Mouse (Mus musculus): Measurements from ENCODE around the gene Golph3.
"Not testable (repeated sequence)": the region's sequence is repeated elsewhere in the genome, so short reads cannot be mapped to it uniquely, and the experiment has no call there.

Gene Golph3

DNA sequence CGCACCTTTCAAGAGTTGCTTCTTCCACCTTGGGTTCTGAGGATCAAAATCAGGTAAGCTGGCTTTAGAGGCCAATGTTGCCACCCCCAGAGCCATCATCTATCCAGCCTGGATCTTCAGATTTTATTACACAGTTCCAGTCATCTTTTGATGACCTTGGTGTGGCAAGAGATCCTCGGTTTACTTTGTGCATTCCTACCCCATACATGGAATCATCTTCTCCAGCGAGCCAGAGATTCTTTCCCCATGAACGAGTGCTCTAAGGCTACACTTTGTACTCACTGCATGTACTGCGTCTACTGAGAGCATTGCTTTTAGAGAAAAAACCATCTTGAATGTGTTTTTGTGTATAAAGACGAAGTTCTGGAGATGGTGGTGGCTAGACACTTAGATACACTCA is 34.0 kb downstream of the Golph3 start:
- DNase-seq (ENCODE audit: extremely low read depth, insufficient read length, low spot score) = no peak

DNA sequence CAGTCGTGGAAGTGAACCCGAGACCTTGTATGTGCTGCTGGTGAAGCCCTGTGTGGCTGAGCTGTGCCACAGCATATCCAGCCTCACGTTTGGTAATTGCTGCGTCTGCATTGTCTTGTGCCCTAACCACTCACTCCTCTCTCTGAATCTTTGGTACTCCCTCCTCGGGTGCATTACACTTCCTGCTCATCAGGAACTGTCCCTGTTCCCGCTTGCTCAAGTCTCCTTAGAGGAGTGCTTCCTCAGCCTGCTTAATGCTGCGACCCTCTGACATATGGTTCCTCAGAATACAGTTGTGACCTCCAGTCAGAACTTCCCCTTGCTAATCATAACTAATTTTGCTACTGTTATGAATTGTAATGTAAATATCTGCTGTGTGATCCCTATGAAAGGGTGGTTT is 34.7 kb downstream of the Golph3 start:
- DNase-seq (ENCODE audit: extremely low read depth, insufficient read length, low spot score) = no peak

DNA sequence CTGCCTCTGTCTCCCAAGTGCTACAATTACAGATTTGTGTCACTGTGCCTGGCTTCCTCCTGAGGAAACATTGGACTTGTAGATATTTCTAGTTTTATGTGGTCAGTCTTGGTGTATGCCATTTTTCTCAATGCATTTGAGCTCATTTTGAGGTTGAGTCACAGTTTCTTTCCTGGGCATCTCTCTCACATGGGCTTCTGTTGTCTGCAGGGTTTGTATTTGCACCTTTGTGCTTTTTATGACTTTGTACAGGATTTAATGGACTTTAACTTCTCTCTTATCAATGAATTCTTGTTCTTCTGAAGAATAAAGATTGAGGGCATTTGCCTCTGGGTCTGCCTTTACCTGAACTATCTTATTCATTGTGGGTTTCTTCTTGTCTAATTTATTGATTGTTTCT is 36.2 kb downstream of the Golph3 start:
- DNase-seq (ENCODE audit: extremely low read depth, insufficient read length, low spot score) = no peak

DNA sequence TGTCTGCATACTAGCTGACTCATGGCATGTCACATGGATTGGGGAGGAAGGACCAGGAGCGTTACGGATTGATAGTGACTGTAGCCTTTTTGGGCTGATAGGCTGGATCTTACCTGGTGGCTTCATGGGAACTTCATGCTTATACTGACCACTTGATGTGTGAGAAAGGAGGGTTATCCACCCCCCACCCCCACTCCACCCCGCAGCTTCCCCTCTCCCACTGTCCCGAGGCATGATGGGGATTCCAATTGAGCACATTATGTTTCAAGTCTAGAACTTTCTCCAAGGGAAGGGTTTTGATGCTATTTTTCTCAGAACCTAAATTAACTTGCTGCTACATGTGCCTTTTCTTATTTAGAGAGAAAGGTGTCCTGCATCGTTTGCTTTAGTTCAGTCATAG is 37.1 kb downstream of the Golph3 start:
- no peak for DNase-seq (ENCODE audit: extremely low read depth, insufficient read length, low spot score)

DNA sequence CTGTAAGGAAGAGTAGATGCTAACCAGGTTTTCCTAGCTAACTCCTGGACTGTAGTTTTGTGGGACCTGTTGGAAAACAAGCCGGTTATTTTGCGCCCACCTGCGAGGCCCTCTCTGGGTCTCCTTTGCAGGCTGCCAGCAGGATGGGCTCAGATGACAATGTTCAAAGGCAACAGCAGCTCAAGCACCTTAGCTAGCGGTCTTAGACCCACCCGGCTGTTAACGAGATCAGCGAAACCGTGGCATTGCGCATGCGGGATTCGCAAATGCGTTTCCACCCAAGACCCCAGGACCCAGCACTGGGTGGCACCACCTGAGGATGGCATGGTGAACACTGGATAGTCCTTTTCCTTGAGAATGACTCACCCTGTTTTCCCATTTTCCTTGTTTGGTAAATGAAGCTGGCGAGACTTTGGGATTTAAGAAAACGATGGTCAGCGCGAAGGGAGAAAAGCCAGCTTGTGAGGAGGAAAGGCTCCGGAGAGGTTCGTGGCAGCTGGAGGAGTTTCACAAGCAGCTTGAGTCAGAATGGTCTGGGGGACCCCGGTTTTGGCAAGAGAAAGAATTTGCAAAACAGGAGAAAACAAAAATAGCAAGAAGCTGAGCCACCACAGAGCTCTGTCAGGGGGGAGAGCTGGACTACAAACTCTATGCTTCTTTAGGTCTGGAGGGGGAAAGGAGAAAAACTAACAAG is 39.4 kb downstream of the Golph3 start:
- DNase-seq (ENCODE audit: extremely low read depth, insufficient read length, low spot score) = no peak

DNA sequence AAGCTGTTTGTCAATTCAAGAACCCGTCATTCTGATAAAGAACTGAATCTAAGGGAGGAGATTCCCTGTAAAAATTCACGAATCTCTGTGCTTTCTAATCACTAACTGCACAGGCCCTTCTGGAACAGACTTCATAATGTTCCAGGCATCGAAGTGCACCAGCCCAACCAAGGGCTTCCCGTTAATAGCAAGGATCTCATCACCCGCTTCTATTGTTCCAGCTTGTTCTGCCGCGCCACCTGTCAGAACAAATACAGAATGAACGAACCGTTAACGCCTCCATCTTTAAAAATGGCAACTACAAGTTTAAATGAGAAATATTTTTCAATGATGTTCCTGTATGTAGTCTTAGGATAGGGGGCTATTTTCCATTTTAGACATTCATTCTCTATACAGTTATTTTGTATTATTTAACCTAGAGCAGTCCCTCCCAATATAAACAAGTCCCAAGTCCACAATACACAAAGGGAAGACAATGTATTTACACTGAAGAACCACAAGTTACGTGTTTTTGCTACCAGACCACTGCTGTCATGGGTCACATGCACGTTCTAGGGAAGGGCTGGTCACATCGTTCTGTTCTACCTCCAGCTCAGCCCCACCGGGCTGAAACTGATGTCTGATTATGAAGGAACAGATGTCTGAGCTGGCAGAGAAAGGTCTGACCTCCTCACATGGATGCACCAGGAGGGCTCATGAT is 40.9 kb downstream of the Golph3 start:
- DNase-seq (ENCODE audit: extremely low read depth, insufficient read length, low spot score) = no peak

DNA sequence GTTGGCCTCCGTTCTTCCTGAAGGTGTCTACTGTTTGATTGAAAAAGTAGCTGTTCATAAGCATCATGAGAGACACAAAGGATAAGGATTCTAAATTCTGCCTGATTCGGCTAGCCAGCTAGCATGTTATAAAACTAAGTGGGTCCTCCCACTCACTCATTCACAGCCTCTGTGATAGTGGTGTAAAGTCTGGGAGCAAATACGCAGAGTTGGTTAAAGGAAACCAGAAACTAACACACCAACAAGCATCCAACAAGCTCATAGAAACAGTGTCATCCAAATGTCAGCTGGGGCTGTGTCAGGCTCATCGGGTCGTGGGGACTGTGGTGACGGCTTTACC is 41.4 kb downstream of the Golph3 start:
- no peak for DNase-seq (ENCODE audit: extremely low read depth, insufficient read length, low spot score)

DNA sequence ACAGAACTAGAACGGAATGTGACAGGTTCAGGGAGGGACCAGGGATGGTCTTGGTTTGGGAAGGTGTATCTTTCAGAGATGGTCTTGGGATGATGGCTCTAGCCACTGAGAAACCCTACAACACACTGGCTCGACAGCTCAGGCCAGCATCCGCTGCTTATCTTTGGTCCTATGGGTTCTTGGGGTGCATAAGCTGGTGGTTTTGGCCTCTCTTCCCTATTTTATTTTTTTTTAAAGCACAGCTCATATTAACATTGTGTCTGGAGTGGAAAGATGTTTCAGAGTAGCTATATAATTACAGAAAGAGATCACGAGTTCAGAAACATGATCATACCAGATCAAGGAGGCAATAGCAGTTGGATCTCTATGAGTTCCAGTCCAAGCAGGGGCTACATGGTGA is 42.8 kb downstream of the Golph3 start:
- DNase-seq (ENCODE audit: extremely low read depth, insufficient read length, low spot score) = no peak

DNA sequence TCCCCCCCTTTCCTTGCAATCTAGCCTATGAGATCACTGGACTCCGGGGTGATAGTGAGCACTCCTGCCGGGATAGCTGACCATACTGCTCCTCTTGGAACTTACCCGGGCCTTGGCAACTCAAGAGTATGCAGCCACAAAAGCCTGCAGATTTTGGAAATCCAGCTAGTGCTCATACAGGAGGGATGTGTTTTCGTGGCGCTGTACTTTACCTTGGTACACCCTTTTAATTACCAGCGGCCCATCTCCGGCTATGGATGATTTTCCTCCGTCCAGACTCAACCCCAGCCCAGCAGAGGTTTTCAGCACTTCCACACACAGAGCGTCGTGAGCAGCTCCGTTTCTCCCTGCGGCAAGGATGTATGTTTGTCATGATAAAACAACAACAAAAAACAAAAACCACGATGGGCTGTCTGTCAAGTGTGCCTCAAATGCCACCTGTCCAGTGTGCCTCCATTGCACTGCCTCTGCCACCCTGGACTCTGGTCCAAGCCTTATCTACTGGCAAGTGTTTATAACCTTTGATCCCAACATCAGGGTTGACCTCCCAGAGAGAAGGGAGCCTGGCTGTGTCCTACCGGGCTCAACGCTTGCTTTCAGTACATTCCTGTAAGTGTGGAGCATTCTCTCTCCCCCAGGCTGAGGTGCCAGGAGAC is 44.3 kb downstream of the Golph3 start:
- no peak for DNase-seq (ENCODE audit: extremely low read depth, insufficient read length, low spot score)

DNA sequence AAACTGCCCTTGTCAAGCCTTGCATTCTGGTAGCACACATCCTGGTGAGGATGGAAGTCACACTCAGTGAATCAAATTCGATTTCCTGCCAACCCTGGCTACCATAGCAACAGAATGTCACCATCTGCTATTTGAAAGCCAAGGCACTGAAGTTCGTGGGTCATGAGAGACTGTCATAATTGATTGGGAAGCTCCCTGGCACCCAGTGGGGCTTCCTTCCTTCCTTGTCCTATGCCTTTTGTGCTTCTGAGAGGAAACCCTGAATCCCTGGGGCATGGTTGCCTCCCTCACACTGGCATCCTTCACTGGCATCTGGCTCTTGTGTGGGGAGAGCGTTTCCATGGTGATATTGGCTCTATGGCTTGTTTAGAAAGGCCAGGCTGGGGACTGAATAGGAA is 44.8 kb downstream of the Golph3 start:
- no peak for DNase-seq (ENCODE audit: extremely low read depth, insufficient read length, low spot score)

DNA sequence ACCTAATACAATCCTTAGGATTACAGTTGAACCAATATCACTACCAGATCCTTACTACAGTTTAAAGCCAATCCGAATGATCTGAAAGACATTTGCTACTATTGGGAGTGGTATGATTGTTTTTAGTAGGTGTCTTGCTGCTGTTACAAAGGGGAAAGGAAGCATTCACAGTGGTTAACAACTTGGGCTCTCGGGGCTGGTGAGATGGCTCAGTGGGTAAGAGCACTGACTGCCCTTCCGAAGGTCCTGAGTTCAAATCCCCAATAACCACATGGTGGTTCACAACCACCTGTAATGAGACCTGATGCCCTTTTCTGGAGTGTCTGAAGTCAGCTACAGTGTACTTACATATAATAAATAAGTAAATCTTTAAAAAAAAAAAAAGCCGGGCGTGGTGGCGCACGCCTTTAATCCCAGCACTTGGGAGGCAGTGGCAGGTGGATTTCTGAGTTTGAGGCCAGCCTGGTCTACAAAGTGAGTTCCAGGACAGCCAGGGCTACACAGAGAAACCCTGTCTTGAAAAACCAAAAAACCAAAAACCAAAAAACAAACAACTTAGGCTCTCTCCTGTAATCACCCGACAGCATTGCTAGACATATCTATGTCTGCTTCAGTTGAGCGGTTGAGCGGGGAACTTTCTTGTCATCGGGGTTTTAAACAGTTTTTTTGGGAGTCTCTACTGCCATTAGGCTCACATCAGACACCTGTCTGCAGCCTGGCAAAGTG is 45.5 kb downstream of the Golph3 start:
- DNase-seq (ENCODE audit: extremely low read depth, insufficient read length, low spot score) = not testable (repeated sequence)

DNA sequence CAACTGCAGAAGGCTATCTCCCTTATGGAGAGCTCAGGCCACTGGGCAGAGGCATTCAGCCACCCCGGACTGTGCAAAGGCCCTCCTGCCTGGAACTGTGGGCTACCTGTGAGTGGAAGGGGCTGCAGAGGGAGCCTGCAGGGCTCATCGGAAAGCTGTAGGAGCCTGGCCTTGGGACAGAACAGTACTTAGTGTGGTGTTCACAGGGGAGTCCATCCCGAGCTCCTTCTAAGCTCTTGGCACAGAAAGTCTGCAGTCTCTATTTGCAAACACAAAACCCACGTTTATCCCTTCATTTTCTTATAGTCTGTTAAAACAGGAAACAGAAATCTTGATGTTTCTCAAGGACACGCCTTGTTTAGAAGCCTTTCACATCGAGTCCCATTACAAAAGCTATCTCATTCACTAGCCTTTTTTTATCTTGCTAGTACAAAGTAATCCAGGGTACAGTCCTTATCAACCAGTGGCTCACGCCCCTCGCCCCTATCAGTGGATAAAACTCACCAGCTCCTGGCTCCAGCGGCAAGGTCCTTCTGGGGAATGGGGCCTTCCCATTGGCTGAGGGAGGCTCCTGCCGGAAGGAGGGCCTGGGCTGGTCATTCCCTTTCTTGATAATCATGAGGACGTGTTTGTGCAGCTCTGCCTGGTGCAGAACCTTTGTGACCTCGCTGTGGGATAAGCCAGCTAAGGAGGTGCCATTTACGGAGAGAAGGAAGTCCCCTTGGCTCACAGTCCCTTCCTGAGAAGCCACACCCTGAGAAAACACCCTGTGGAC is 46.2 kb downstream of the Golph3 start:
- no peak for DNase-seq (ENCODE audit: extremely low read depth, insufficient read length, low spot score)

DNA sequence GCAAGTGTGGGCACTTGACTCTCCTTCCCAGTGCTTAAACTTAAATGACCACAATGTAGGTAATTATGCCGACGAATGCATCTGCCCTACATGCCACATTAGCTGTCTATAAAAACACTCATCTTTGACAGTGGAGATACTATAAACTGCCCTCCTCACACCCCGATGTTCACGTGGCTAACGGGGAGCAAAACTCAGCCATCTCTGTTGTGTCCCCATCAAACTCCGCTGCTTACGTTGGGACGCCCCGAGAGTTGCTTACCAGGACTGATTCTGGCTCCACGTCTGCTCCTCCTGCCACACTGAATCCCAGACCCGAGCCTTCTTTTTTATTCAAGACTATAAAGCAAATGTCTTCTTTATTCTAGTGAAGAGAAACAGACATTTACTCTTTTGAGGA is 47.1 kb downstream of the Golph3 start:
- no peak for DNase-seq (ENCODE audit: extremely low read depth, insufficient read length, low spot score)

DNA sequence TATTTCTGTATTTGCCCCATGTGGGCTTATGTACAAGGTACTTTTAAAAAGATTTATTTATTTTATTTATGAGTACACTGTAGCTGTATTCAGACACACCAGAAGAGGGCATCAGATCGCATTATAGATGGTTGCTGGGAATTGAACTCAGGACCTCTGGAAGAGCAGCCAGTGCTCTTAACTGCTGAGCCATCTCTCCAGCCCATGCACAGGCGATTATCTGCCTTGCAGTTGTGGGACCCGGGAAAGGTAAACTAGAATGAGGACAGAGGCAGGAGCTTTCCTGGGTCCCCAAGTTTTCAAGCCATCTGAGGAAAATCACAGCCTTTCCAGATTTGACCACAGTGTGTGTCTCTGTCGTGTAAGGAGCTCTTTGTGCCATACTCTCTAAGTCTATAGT is 47.6 kb downstream of the Golph3 start:
- no peak for DNase-seq (ENCODE audit: extremely low read depth, insufficient read length, low spot score)

DNA sequence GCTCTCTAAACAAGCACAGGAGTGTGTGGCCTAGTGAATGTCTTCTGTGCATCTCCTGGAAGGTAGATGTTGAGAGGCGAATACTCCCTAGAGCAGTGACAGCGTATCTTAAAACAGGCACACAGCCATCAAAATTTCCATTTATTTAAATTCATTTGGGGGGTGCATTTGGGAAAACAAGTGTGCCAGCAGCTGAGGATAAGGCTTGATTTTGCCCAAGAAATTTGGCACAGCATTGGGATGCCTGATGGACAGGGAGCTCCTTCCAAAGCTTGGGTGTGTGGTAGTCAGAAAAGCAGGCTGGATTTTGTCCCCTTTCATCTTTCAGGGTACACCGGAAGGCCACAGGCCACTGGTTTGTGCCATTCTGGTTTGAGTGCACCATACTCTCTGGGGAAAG is 48.8 kb downstream of the Golph3 start:
- no peak for DNase-seq (ENCODE audit: extremely low read depth, insufficient read length, low spot score)

DNA sequence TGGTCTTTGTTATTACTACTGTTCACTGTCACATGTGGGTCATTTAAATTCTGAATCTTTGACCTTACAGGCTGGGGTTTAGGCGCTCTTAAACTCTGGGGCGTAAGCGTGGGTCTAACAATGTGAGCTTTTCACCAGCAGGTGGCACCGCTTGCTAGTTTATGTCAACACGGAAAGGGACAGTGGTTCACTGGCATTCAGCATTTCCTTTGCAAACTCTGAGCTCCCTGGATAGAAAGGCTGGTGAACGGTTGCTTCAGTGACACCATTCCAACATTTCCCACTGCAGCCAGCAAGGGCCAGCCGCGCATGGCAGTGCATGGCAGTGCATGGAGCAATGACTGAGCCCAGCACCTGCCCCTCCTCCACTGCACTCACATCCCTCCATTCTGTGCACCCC is 49.9 kb downstream of the Golph3 start:
- DNase-seq (ENCODE audit: extremely low read depth, insufficient read length, low spot score) = peak; percentile 25

DNA sequence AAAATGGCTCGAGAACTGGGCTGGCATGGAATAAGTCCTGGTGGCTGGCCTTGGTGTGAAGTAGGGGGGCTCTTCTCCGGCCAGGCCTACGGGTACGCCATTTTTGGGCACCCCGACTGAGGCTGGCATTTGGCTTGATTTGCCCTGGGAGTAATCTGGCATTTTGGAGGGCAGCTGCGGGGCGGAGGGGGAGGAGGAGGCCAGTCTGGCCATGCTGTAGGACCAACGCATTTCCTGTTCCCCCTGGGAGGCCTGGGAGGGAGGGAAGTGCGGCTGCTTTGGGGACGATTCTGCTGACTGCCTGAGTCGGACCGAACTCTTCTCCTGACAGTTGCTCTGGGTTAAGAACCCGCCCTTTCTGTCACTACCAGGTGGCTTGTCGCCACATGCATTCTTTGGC is 52.2 kb downstream of the Golph3 start:
- no peak for DNase-seq (ENCODE audit: extremely low read depth, insufficient read length, low spot score)

DNA sequence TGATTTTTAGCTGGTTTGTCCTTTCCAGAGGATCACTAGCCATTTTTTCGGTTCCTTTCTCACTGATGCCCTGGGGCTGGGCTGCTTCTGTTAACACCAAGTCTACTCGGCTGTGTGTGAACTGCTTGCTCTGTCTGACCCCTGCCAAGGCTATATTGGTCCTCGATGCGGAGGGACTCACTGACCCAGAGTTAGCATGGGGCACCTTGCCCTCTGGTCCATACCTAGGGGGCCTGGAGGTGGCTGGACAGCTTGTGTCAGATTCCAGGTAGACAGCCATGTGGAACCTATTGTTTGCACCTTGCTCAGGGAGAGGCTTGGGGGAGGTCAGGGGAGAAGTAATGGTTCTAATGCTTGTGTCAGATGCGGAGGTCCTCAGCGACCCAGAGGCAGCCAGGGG is 52.7 kb downstream of the Golph3 start:
- DNase-seq (ENCODE audit: extremely low read depth, insufficient read length, low spot score) = no peak

DNA sequence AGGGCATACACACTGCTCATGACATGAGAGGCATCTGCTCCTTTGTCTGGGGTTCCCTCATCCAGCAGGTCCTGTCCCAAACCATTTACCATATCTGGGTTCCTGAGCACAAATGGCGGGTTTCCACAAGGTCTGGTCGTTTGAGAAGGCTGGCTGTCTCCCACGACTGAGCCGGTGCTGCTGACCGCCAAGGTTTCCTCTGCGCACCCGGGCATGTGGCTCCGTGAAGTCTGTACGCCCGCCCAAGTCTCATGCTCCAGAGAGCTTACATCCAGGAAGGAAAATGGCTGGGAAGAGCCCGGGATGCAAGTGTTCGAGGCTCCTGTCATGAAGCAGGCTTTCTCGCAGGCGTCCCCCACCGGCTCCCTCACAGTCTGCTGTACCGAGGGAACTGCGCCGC is 53.7 kb downstream of the Golph3 start:
- no peak for DNase-seq (ENCODE audit: extremely low read depth, insufficient read length, low spot score)

DNA sequence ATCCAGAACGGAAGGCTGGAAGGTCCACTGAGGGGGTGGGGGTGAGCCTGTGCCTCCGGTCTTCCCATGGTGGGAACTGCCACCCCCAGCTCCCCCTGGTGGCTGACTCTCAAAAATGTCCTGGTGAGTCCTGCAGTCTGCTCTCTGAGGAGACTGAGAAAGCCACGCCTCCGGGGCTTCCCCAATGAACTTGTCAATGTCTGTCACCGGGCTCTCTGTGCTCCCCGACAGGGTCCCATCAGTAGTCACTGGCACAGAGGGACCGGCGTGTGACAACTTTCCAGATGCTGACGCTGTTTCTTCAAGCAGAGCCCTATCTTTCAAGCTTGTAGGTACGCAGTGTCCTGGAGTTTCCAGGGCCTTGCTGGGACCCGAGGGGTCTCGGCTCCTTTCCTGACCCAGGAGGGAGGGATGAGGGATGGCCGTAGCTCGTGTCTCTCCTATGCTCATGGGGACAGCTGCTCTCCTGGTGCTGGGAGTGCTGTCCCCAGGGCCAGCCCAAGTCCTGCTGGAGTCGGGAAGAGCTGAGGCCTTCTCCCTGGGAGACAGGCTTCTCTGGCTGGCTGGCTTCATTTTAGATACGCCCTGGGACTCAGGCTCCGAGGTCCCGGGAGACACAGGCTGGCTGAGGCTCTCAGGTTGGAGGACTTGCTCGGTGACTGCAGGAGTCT is 54.5 kb downstream of the Golph3 start:
- DNase-seq (ENCODE audit: extremely low read depth, insufficient read length, low spot score) = peak; percentile 30

All from 3134 (cell line).